Mouse (Mus musculus) embryo, embryonic 10.5 days (tissue): Measurements from ENCODE around the gene Gm20388.
A peak's percentile ranks its signal among the peaks of the same experiment; 100 is the strongest.

Source experiments
- DNase-seq: peaks from one replicate; pipeline ENCODE4 v3.0.0-alpha.2; 2015; ENCODE audit warnings: low spot score

Gene Gm20388

GRCm38 (mm10) chr8:123813173-123813891 is 3902.7 kb downstream of the Gm20388 start:
- no peak for DNase-seq

GRCm38 (mm10) chr8:123813892-123814266 is 3903.2 kb downstream of the Gm20388 start:
- no peak for DNase-seq

GRCm38 (mm10) chr8:123815325-123815724 is 3904.7 kb downstream of the Gm20388 start:
- no peak for DNase-seq

GRCm38 (mm10) chr8:123816939-123817338 is 3906.3 kb downstream of the Gm20388 start:
- no peak for DNase-seq

- DNase-seq: no peak
Measured at GRCm38 (mm10) chr8:123817747-123818146, 3907.1 kb downstream of the Gm20388 start.

- DNase-seq: no peak
Measured at GRCm38 (mm10) chr8:123819683-123820610, 3909.3 kb downstream of the Gm20388 start.

GRCm38 (mm10) chr8:123820780-123821179 is 3910.1 kb downstream of the Gm20388 start:
- DNase-seq: no peak

- no peak for DNase-seq
Measured at GRCm38 (mm10) chr8:123823111-123823510, 3912.5 kb downstream of the Gm20388 start.

GRCm38 (mm10) chr8:123823532-123824123 is 3913.0 kb downstream of the Gm20388 start:
- no peak for DNase-seq

- peak; percentile 62 for DNase-seq
Measured at GRCm38 (mm10) chr8:123826001-123826400, 3915.4 kb downstream of the Gm20388 start.

- no peak for DNase-seq
Measured at GRCm38 (mm10) chr8:123826758-123827157, 3916.1 kb downstream of the Gm20388 start.

GRCm38 (mm10) chr8:123827523-123827922 is 3916.9 kb downstream of the Gm20388 start:
- DNase-seq: no peak

GRCm38 (mm10) chr8:123832757-123833156 is 3922.1 kb downstream of the Gm20388 start:
- DNase-seq: no peak

- DNase-seq: peak; percentile 72
Measured at GRCm38 (mm10) chr8:123835451-123835850, 3924.8 kb downstream of the Gm20388 start.

GRCm38 (mm10) chr8:123836354-123836753 is 3925.7 kb downstream of the Gm20388 start:
- no peak for DNase-seq

GRCm38 (mm10) chr8:123838496-123838895 is 3927.9 kb downstream of the Gm20388 start:
- DNase-seq: peak; percentile 50

- DNase-seq: no peak
Measured at GRCm38 (mm10) chr8:123840578-123841345, 3930.1 kb downstream of the Gm20388 start.

- DNase-seq: no peak
Measured at GRCm38 (mm10) chr8:123842086-123842485, 3931.4 kb downstream of the Gm20388 start.

GRCm38 (mm10) chr8:123844341-123844740 is 3933.7 kb downstream of the Gm20388 start:
- DNase-seq: no peak

GRCm38 (mm10) chr8:123845114-123845513 is 3934.5 kb downstream of the Gm20388 start:
- DNase-seq: no peak

GRCm38 (mm10) chr8:123845991-123846390 is 3935.3 kb downstream of the Gm20388 start:
- no peak for DNase-seq

- no peak for DNase-seq
Measured at GRCm38 (mm10) chr8:123846509-123846908, 3935.9 kb downstream of the Gm20388 start.
